Mouse (Mus musculus): ENCODE measurements at regions not wholly inside any gene's neighbourhood (a gene's known extent, or its start where the extent isn't known, plus 50 kb on each side); places are given as distances from the start of the nearest gene placed in this dataset.
"Not testable (repeated sequence)": the region's sequence is repeated elsewhere in the genome, so short reads cannot be mapped to it uniquely, and the experiment has no call there.

DNA sequence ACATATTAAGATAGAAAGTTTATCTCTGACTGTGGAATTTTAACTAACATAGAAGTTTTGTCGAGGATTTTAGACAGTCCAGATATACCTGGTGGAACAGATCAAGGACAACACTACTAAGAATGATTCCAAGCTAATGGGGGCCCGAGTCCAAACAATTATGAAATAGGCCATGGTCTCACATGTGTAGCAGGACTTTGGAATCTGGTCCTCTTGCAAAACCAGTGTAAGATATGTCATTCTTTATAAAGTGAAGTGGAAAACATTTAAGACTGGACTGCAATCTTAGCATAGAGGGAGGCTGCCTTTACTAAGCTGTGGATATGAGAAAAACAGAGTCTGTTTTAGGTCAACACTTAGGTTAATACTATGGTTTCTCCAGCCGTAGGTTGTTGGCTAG, 311.2 kb downstream of the Ets1 start:
- no peak for DNase-seq

DNA sequence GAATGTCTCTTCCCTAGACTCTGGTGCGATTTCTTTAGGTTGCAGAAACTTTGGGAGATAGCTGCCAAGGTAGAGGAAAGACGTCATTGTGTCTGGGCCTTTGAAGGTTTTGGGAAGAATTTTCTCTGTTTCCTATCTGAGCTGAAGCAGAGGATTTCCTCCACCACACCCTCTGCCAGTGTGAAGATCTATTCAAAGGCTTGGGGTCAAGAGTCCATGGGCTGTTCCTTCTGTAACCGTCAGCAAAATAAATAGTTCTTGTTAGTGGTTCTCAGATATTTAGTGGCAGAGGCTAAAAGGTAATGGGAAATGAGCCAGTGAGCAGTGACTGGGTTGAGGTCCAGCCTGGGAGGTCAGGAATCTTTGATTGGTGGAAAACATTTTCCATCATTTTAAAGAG, 313.0 kb downstream of the Ets1 start:
- DNase-seq, result peak; percentile 52 to 78

DNA sequence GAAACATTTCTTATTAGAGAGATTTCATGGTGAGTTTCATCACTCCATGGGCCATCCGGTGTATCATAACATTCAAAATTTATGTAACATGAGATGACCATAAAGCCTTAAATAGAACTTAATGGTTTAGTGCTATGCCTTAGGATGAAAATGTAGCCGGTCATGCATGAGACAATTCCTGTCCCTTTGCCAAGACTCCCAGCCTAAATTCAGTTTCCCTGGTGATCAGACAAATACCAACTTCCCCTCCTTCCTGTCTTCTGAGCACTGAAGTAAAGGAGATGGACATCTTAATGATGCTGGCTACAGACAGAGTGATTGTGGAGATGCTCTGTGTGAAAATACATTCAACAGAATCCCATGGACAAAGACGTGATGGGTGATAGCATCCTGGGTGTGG, 322.7 kb downstream of the Ets1 start:
- DNase-seq, result no peak

DNA sequence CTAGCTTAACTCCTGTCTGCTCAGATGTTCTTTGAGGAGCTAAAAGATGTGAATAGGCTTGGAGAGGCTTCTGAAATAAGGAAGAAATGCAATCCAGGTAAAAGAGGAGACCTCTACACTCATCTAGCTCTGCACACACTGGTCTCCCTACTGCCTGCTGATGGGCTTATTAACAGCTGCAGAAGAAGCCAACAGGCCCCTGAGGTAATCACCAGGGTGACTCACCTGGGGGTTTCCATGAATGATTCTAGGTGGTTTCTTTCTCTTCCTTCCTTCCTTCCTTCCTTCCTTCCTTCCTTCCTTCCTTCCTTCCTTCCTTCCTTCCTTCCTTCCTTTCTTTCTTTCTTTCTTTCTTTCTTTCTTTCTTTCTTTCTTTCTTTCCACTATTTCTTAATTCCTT, 323.4 kb downstream of the Ets1 start:
- not testable (repeated sequence) for DNase-seq

DNA sequence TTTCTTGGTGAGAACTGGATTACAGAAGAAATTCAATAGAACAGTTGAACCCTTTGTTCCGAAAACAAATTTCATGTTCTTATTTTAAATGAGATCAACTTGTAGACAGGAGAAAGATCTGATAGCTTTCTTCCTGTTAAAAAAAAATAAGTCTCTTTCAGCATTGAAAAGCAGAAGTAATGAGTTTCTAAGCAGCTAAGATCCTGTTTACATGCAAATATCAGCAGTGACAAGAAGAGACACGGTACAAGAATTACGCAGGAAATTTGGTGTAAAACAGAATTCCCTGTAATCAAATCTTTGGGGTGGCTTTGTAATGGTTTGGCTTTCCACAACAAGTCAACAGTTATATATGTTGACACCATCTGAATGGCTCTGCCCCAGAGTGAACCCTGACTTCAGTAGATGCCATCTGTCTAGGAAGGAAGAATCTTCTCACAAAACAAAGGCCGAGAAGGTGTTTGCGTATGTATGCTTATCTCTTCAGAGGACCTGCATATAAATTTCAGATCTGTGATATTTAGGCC, 326.7 kb downstream of the Ets1 start:
- no peak for DNase-seq

DNA sequence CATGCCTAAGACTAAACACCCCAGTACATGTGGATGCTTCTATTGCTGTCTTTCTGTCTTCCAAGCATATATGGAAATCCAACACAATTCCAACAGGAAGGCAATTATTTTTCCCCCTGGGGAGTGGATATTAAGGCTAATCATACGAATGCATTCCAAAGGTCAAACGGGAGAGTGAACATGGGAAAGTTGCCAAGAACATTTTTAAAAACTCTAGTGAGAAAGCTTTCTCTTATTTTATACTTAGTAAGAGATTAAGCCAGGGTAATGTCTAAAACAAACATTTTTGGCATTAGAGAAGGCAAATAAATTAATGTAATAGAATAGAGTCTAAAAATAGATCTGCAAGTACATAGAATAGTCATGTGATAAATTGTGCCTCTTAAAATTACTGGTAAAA, 332.4 kb downstream of the Ets1 start:
- no peak for DNase-seq

DNA sequence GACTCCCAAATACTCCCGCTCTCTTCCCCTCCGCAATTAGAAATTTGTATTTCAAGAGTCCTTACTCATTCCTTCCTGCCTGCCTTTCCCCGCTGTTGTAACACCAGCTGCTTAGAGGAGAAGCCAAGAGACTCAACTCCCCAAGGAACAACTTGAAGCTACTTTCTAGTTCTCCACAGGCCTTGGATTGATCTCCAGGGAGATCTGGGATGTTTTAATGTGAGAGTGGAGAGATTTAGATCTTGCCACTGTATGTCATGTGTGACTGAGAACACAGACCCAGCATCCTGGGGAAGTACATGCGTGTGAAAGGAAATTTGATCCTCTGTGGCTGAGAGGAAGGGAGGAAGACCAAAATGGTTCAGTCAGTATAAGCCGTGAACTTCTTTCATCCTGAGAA, 335.4 kb downstream of the Ets1 start:
- DNase-seq, result no peak

DNA sequence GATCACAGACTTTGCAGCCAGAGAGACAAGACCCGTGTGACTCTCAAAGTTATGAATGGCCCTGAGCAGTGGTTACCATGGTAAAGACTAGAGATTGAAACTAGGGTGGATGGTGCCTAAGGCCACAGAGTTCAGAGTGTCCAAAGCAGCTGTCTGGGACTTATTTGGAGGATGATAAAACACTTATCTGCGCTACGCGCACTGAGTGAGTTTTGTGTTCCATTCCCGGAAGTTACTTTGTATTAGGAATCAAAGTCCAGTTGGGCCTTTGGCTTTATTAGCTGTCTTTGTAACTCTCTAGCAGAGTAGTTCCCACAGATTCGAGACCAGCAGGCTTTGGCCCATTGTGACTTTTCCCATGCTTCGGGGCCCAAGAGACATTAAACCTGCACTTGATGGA, 335.9 kb downstream of the Ets1 start:
- DNase-seq, result no peak

DNA sequence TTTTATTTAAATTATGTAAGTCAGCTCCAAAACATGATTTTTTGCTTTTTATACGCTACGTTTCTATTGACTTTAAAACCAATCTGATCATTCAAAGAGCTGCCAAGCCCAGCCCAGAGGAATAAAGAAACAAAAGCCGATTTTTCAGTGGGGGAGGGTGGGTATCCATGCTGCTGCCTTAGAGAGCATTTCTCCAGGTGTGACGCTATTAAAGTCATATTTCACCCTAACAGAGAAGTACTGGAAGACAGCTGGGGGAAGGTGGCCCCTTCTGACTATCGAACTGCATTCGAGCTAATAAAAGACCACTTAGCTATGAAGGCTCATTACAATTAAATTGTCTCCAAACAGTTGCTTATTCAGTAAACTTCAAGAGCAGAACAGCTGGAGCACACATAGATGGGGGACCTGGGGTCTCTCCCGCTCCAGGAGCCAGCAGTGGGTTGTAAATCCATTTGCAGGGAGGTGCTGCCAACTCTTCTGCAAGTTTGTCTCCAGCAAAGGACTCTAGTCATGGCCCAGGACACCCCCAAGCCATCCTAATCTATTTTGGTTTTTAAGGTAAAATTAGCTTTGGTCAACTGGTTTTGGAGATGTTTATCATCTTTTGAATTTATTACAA, 336.5 kb downstream of the Ets1 start:
- no peak for DNase-seq

DNA sequence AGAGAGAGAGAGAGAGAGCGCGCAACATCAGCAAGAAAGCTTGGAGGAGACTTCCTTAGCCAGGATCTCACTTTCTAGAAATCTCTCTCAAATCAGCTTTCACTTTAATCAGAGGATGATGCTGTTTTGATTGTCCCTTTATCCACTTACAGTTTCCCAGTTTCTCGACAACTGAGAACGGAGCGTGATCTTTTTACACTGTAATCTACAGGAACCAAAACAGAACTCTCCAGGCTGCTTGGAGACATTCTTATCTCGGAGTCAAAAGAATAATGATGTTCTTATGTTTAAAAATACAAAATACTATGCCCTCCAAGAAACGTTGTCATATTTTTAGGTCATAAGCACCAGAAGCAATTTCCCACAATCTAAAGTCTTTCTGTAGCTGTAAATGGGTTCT, 341.7 kb downstream of the Ets1 start:
- DNase-seq, result no peak

DNA sequence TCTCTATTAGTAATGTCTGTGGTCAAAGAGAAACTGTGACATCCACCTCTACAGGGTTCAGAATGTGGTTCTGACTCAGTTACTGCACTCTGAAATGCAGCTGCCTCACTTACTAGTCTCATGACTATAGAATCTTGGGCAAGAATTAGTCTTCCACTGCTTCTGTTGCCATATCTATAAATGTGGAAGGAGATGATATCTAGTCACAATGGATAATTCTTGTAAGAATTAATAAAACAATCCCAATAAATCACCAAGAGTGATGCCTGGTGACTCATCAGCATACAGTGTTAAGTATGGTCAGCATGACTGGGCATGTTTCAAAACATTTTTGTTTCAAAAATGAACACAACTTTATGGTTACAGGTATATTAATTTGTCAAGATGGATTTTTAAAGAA, 344.8 kb downstream of the Ets1 start:
- no peak for DNase-seq

DNA sequence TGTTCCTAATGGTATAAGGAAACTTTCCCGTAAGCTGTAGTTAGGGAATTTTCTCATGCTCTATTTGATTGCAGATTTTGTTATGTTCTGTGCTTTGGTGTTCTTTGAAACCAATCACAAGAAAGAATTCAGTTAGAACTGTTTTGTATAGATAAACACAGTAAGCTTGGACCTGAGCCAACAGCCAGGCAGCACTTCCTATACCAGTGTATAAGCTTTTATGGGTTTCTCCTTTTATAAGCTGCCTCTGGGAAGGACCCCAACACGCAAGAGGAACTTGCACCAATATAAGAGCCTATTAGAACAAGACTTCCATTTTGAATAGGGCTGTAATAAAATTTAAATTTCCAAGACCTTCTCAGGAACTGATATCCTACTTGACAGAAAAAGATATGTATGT, 347.2 kb downstream of the Ets1 start:
- DNase-seq, result no peak

DNA sequence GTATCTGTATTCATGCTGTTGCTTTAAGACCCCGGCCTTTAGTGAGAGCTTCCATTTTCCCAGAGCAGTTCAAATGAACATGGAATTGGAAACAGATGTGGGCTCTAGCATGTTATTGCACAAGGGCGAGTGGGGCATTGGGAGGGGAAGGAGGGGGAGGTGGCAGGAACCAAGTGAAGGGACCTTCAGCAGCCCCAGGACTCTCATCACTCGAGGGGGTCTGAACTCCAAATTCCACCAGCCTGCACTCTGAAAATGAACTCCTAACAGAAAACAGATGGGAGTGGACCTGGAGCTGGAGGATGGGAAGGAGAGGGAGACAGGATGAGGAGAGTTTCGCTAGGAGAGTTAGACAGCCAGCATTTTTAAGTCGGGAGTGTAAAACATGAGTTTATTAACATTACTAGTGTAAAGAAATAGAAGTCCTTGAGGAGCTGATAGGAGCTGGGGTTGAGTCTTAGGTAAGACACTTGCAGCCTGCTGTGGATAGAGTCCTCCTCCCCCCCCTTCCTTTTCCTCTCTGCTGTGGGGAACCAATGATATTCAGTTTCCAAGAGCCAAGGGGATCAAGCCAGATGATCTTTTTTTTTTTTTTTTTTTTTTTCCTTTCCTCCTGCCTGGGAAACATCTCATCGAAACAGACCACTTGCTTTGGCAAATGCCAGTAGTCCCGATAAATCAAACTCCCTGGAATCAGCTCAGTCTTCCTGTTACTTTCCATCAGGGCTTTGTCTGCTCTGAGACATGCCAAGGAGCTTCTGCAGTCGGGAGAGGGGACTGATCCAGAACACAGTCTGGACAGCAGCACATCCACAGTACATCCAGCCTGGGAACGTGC, 351.0 kb downstream of the Ets1 start:
- DNase-seq, result peak; percentile 16 to 38

DNA sequence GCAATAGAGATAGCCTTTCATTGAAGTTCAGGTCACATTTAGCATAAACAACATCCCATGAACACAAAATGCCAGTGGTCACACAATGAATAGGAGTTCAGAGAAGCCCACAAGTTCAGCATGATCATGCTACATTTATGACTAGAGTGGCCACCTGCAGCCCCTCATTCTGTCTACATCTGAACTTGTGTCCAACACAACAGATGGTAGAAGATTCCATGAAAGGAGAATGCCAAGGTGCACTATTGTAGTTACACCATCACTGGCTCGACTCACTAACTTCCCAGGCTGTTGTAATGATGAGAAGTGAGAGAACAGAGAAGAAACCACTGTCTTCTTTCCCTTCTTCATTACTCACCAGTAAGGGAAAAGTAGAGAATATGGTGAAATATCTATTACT, 353.0 kb downstream of the Ets1 start:
- no peak for DNase-seq

DNA sequence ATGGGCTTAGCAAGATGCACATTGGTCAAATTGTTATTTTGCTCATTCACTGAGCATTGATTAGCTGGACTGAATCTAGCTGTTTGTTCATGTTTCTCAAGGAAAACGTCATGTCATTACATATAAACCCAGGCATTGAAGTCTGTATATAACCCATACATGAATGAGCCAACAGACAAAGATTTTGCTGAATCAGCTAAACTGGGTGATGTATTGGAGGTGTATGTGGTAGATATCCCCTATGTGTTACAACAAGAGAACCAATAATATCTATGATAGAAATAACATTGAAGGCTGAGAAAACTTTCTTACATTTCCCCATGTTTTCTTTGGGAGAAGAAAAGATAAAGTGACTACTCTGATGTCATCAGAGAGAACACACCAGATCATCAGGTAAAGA, 362.3 kb downstream of the Ets1 start:
- DNase-seq, result no peak

DNA sequence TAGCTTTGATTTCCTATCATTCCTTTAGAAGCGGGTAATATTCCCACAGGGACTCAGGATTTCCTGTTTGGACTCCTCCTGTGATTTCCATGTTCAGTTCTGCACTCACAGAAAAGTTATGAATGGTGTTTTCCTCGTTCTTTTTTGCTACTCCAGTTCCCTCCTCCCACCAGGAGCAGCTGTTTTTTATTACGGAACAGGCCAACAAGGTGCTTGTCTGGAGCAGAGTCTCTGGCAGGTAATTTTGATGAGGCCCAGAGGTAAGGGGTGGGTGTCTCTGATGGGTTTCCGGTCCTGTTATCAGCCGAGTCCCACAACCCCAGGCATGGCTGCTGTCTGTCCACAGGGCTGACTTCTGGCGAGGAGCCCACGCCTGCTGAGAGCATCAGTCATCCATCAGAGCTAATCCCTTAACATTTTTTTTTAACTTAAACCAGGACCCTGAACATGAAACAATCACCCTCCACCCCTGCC, 364.7 kb downstream of the Ets1 start:
- peak in 1 of 2 experiments; percentile 13 for DNase-seq

DNA sequence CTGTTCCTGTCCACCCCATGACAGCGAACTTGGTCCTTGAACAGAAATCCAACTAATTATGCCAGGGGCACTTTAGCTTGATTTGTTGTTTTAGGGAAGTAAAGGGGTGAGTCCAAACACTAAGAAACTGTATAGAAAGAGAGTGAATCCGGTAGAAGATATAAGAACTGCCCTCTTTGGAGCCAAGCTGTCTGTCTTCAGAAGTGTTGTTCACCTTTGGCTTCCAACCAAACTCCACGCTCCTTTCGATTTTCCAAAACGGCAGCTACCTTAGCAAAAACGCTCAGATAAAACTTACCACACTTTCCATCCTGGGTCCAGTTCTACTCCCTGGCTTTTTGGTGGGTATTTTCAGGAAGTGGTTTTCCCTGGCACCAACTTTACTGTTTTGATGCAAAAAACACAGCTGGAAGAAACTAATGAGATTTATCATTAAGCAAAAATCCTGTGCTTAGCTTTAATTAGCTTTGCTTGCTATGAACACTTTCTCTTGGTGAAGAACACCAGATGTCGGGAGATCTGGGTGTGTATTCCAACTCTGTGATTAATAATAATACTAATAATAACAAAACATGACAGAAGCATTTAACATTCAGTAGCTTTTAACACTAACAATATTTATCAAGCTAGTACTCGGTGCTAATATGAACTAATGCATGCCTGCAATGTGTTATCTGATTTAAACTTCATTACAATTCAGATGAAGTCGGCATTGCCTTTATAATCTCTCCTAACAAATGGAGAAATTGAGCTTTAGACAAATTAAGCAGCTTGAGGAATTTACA, 365.3 kb downstream of the Ets1 start:
- DNase-seq, result no peak

DNA sequence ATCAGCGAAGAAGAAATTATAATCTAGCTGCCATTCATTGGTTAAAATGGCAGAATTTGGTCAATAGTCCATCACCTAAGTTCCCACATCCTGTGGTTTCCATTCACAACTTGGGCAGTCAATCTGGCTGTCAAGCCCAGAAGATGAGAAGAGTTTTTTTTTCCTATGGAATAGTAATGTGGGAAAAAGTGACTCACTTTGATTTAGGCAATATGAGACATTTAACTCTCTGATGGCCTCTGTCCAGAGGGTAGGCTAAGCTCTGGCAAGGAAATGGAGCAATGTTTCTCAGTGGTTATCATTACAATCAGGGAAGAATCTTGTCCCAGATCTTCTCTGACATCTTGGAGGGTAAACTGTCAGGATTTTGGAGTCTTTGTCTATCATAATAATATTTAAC, 367.9 kb downstream of the Ets1 start:
- no peak for DNase-seq

DNA sequence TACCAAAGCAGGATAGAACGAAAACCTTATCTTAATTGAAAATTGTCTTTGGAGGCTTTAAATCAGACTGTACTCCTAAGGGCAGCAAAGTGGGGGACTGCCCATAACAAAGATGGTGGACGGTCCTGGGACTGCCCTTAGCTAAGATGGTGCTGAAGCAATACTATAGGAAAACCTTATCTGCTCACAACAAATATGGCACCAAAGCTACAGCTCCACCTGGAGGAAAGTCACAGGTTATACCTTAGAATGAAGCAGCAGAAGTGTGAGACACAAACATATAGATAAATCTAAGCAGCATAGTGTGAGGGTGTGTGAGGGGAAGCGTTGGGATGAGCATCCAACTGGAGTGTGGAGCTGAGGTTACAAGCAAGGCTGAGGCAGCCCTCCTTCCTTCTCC, 368.5 kb downstream of the Ets1 start:
- no peak for DNase-seq

DNA sequence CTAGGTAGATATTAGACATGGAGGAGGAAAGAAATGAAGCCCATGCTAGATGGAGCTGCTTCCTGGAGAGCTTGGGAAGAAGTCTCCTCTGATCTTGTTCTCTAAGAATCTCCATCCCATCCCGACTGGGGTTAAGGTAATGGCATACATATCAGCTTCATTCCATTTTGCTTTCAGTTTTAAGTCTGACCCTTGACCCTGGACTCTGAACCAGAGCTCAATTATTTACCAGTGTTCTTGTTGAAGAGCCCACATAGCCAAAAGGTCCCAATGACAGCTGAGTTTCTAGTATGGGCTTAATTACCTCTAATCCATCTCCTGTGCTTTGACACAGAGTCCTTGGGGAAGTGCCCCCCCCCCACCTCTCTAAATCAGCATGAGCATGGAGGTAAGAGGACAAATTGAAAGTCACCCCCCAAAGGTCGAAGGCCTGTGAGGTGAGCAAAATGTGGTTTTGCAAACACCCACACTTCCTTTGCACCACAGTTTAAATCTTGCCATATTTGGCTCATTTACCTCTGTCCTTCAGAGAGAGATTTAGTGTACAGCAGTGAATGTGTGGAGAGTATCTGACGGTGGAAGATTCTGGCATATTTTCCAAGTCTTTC, 371.5 kb downstream of the Ets1 start:
- peak in 1 of 2 experiments; percentile 18 for DNase-seq

DNA sequence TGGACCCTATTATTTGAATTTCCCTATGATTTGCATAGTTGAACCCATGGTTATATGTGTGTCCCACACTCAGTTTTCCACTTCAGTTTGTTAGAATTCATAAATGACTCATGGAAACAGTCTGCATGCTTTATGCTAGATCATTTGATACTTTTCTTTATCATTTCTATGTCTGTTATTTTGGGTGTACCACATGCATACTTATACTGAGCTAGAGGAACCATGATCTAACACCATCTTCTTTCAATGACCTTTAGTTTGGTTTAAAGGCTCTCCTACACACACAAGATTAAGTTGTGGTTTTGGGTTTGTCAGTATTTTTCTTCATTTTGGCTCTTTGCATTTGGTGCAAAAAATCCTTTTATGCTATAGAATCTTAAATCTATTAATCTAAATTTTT, 375.2 kb downstream of the Ets1 start:
- DNase-seq, result no peak

DNA sequence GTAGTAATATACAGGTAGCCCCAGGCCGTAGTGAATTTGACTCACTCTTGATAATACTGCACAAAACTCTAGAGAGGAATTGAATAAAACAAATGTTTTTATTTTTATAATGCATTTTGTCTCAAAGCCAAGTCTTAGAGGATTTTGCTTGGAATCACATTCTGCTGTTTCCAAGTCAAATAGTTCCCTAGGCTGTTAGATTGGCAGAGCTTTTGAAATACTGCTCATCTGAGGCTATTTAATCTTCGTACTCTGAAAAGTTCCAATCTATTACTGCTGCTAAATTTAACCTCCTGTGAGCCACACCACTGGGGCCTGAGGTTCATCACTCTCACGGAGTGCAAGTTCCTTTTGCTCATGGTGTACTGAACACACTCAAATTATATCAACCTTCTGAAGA, 399.4 kb downstream of the Ets1 start:
- DNase-seq, result no peak

DNA sequence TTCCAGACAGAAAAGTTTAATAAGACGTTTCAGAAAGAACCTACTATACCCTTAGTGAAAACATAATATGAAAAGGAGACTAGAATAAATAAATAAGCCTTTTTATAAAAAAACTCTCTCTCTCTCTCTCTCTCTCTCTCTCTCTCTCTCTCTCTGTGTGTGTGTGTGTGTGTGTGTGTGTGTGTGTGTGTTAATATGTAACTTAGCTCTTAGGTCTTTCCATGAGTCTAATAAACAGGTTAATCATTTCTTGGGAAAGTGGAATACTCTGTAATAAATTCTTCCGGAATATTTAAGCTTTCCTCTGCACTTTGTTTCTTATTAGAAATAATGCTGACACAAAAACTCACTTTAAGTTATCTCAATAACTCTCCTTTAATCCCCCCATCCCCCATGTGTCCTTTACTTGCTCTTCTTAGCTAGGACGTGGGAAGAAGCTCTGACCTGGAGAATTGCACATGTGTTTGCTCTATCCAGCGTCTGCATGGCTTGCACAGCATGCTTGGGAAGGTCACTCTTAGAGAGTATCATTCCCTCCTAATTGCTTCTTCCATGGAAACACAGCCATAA, 403.3 kb downstream of the Ets1 start:
- peak; percentile 56 to 62 for DNase-seq

Measured in kidney, postnatal 25 days (tissue).